Mouse (Mus musculus): ENCODE results near the gene Mdc1.

- TF ChIP-seq POLR2A (IDR thresholded peaks at IDR 0.05; ENCODE audit: low read depth, low read length): no peak
- no peak for TF ChIP-seq CTCF (conservative IDR thresholded peaks at IDR 0.05; ENCODE audit: insufficient read depth, insufficient read length, low read depth, low read length)
These were observed 33.4 kb downstream of the Mdc1 start for GRCm38 (mm10) chr17:35874721-35875120.
